Mouse (Mus musculus): ENCODE data around the gene Hcfc2. TPM values are rescaled to one million over a fixed set of nuclear protein-coding genes. Genes with fewer than 3 reads are reported as not detected.

Gene Hcfc2
- polyA plus RNA-seq, 1 experiment from 2014 or later: 24.5 TPM

DNA sequence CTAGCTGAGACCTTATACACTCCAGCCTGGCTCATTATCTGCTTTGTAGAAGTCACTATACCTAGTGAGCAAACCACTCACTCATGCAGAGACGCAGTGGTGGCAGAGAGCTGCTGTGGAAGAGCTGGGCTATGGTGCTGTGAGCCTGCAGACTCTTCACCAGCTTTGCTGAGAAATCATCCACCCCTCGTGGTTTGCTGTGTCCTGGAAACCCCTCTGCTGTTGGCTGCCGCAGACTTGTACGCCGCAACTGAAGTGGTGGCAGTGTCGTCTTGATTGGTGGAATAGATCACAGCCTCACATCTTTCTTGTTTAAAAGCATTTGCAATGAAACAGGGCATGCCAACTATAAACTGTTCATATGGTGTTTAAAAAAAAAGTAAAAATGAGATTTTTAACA lies 48.3 kb downstream of the Hcfc2 start:
- DNase-seq (ENCODE audit: low spot score) (no peak), ATAC-seq (replicated peaks; ENCODE audit: low FRiP score, low read depth) (no peak)
- Histone ChIP-seq H3K27ac (no peak overlapping the region), H3K4me2 (ENCODE audit: low read length) (no peak overlapping the region), H3K9me3 (replicated peaks; ENCODE audit: low read length) (no peaks in the 10 kb centered on the region), H3K36me3 (ENCODE audit: insufficient read depth, low read length) (peaks cover 22% of the 10 kb centered on the region), H3K4me1 (replicated peaks; ENCODE audit: insufficient read depth, low read length) (no peaks in the 10 kb centered on the region), H3K4me3 (replicated peaks; ENCODE audit: low read depth, low read length) (no peak overlapping the region), H3K9ac (ENCODE audit: low read depth, low read length) (no peak overlapping the region), H3K27me3 (ENCODE audit: insufficient read depth, low read length) (no peaks in the 10 kb centered on the region)
- no peak for TF ChIP-seq CTCF (IDR thresholded peaks at IDR 0.05; ENCODE audit: low read depth)
- WGBS: 93% methylated on average over 6 of the region's 6 CpGs

DNA sequence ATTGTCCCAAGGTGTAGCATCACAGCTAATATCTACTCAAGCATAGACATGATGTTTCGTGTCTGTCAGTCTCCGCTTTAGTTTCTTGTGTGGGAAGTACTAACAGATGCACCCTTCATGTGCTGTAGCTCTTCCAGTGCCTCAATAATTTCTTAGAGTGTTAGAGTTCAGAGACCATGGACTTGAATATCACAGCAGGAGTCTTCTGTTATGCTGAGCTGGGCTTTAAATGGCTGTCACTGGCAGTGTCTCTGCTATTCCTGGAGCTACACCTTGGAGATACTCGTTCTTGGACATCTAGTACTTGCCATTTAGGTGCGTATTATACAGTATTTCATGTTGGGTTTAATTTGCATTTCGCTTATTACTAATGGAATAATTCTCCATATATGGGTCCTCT lies 49.3 kb downstream of the Hcfc2 start:
- Histone ChIP-seq H3K9ac (ENCODE audit: low read depth, low read length) (no peak overlapping the region), H3K36me3 (ENCODE audit: insufficient read depth, low read length) (peaks cover 25% of the 10 kb centered on the region), H3K27me3 (ENCODE audit: insufficient read depth, low read length) (no peaks in the 10 kb centered on the region), H3K4me2 (ENCODE audit: low read length) (no peak overlapping the region), H3K4me1 (replicated peaks; ENCODE audit: insufficient read depth, low read length) (no peaks in the 10 kb centered on the region), H3K27ac (no peak overlapping the region), H3K9me3 (replicated peaks; ENCODE audit: low read length) (no peaks in the 10 kb centered on the region), H3K4me3 (replicated peaks; ENCODE audit: low read depth, low read length) (no peak overlapping the region)
- DNase-seq (ENCODE audit: low spot score) (no peak), ATAC-seq (replicated peaks; ENCODE audit: low FRiP score, low read depth) (no peak)
- WGBS: 89% methylated on average over 5 of the region's 5 CpGs
- no peak for TF ChIP-seq CTCF (IDR thresholded peaks at IDR 0.05; ENCODE audit: low read depth)

- ATAC-seq (replicated peaks; ENCODE audit: low FRiP score, low read depth): no peak
- H3K36me3 ChIP-seq (ENCODE audit: insufficient read depth, low read length): peaks cover 44% of the 10 kb centered on the region
These were observed 51.3 kb downstream of the Hcfc2 start for GRCm38 (mm10) chr10:82746988-82747850.

GRCm38 (mm10) chr10:82750778-82751177 lies 54.8 kb downstream of the Hcfc2 start:
- DNase-seq (ENCODE audit: low spot score) (no peak), ATAC-seq (replicated peaks; ENCODE audit: low FRiP score, low read depth) (no peak)
- TF ChIP-seq CTCF (IDR thresholded peaks at IDR 0.05; ENCODE audit: low read depth): no peak
- Histone ChIP-seq H3K4me3 (replicated peaks; ENCODE audit: low read depth, low read length) (no peak overlapping the region), H3K9ac (ENCODE audit: low read depth, low read length) (no peak overlapping the region), H3K36me3 (ENCODE audit: insufficient read depth, low read length) (peaks cover 76% of the 10 kb centered on the region), H3K4me2 (ENCODE audit: low read length) (no peak overlapping the region), H3K27me3 (ENCODE audit: insufficient read depth, low read length) (no peaks in the 10 kb centered on the region), H3K27ac (no peak overlapping the region), H3K4me1 (replicated peaks; ENCODE audit: insufficient read depth, low read length) (no peaks in the 10 kb centered on the region), H3K9me3 (replicated peaks; ENCODE audit: low read length) (no peaks in the 10 kb centered on the region)
- 78% methylated on average over 6 of the region's 6 CpGs for WGBS

More at GRCm38 (mm10) chr10:82746988-82747850, 51.3 kb downstream of the Hcfc2 start:
- no peak overlapping the region for H3K27ac ChIP-seq
- H3K9ac ChIP-seq (ENCODE audit: low read depth, low read length): no peak overlapping the region
- no peaks in the 10 kb centered on the region for H3K27me3 ChIP-seq (ENCODE audit: insufficient read depth, low read length)
- H3K4me3 ChIP-seq (replicated peaks; ENCODE audit: low read depth, low read length): no peak overlapping the region
- WGBS: 89% methylated on average over 15 of the region's 15 CpGs
- H3K9me3 ChIP-seq (replicated peaks; ENCODE audit: low read length): no peaks in the 10 kb centered on the region
- no peaks in the 10 kb centered on the region for H3K4me1 ChIP-seq (replicated peaks; ENCODE audit: insufficient read depth, low read length)
- no peak for DNase-seq (ENCODE audit: low spot score)
- TF ChIP-seq CTCF (IDR thresholded peaks at IDR 0.05; ENCODE audit: low read depth): no peak
- H3K4me2 ChIP-seq (ENCODE audit: low read length): no peak overlapping the region

DNA sequence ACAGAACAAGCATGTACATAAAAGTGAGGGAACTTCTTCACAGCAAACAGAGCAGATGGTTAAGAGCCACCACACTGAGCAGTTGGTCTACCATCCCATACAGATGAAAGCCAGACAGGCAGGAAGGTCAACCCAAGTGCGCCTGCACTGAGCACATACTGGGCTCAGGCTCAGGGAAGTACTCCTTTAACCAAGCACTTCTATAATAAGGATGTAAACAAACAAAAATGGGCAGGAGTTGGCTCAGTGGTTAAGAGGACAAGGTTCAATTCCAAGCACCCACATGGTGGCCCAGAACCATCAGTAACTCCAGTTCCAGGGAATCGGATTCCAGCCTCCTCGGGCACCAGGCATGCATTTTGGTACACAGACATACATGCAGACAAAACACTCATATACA lies 57.0 kb downstream of the Hcfc2 start:
- no peak for ATAC-seq (replicated peaks; ENCODE audit: low FRiP score, low read depth)
- 87% methylated on average over 3 of the region's 3 CpGs for WGBS
- no peak overlapping the region for H3K4me3 ChIP-seq (replicated peaks; ENCODE audit: low read depth, low read length)

DNA sequence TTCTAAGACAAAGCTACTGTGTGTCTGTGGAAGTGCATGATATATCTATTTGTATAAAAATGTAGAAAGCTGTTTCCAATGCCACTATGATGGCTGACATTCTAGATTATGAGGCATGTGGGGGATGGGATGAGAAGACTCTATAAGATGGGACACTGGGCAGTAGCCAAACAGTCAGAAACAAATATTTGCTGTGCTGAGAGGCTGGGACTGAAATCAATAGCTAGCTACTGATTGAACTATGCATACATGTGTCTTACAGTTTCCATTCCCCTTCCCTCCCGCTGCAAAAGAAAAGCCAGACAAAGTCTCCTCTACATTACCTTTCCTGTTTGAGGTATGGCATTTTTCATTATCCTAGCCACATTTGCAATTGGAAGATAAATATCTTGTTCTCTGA lies 58.7 kb downstream of the Hcfc2 start:
- Histone ChIP-seq H3K27me3 (ENCODE audit: insufficient read depth, low read length) (no peaks in the 10 kb centered on the region), H3K9ac (ENCODE audit: low read depth, low read length) (no peak overlapping the region), H3K36me3 (ENCODE audit: insufficient read depth, low read length) (peaks cover 70% of the 10 kb centered on the region), H3K27ac (no peak overlapping the region), H3K4me3 (replicated peaks; ENCODE audit: low read depth, low read length) (no peak overlapping the region), H3K4me1 (replicated peaks; ENCODE audit: insufficient read depth, low read length) (no peaks in the 10 kb centered on the region), H3K9me3 (replicated peaks; ENCODE audit: low read length) (no peaks in the 10 kb centered on the region), H3K4me2 (ENCODE audit: low read length) (no peak overlapping the region)
- ATAC-seq (replicated peaks; ENCODE audit: low FRiP score, low read depth) (no peak), DNase-seq (ENCODE audit: low spot score) (no peak)
- TF ChIP-seq CTCF (IDR thresholded peaks at IDR 0.05; ENCODE audit: low read depth): no peak
- WGBS: 96% methylated on average over 1 of the region's 1 CpGs

More for the DNA sequence above, 57.0 kb downstream of the Hcfc2 start:
- Histone ChIP-seq H3K4me1 (replicated peaks; ENCODE audit: insufficient read depth, low read length) (no peaks in the 10 kb centered on the region), H3K9me3 (replicated peaks; ENCODE audit: low read length) (no peaks in the 10 kb centered on the region), H3K9ac (ENCODE audit: low read depth, low read length) (no peak overlapping the region), H3K27me3 (ENCODE audit: insufficient read depth, low read length) (no peaks in the 10 kb centered on the region), H3K27ac (no peak overlapping the region), H3K36me3 (ENCODE audit: insufficient read depth, low read length) (peaks cover 69% of the 10 kb centered on the region), H3K4me2 (ENCODE audit: low read length) (no peak overlapping the region)
- TF ChIP-seq CTCF (IDR thresholded peaks at IDR 0.05; ENCODE audit: low read depth): no peak
- no peak for DNase-seq (ENCODE audit: low spot score)

Data from kidney, postnatal 0 days (tissue).